Mouse (Mus musculus): ENCODE results near the gene Ulk4.

The Ulk4 gene

DNA sequence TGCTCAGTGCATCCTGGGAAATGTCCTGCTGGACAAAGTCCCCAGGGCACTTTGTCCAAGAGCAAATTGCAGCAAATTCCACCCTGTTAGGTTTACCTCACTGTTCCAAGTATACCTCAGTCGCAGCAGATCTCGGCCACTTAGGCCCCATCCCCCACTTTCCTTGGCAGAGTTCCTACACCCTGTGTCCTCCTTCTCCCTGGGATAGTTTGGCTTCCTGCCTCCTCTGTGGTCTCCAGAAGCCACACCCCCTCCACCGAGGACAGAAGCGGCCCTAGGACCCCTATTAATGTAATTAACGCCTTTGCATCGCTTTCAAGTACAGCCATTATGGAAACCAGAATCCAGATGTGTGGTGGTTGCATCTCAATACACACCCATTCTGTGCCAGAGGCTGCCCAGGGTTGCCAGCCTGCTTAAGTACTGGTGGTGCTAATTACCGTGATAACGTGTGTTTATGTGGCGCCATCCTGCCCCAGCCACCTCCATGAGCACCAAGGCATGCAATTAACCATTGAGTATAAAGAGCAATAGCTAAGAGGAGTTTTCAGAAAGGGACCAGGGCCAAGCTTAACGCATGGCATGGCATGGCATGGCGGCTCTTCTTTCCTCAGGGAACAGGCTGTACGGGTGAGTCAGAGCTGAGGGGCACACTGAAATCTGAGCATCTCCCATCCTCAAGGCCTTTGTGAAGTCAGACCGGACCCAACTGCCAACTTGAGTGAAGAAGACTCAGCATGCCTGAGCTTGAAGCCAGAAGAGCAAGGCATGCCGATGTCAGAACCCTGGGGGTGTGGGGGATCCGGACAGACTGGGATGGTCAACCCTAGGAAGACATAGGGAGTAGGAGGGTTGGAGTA, 275.1 kb downstream of the Ulk4 start:
- POLR2A ChIA-PET = interaction anchor here in 2 of 4 experiments (1.0 to 4.2 kb wide), 4 partner anchors 9 to 64 kb away, joined by 3 to 12 read pairs (median 4); no protein-coding TSS in a partner anchor
- CTCF ChIA-PET = interaction anchor here in 2 of 4 experiments (0.6 to 1.0 kb wide), 2 partner anchors 215 to 460 kb away, joined by 3 to 4 read pairs; no protein-coding TSS in a partner anchor

- ChIA-PET POLR2A (interaction anchor here in 1 of 4 experiments (1.0 to 4.2 kb wide), 2 partner anchors 8 to 10 kb away, joined by 3 to 12 read pairs; no protein-coding TSS in a partner anchor), CTCF (no interaction called here)
Measured at GRCm38 (mm10) chr9:121000641-121001320, 276.2 kb downstream of the Ulk4 start.

- ChIA-PET POLR2A (no interaction called here), CTCF (no interaction called here)
Measured at GRCm38 (mm10) chr9:120998696-120999095, 278.3 kb downstream of the Ulk4 start.

- POLR2A ChIA-PET = interaction anchor here in 1 of 4 experiments (0.6 to 2.9 kb wide), 2 partner anchors 8 to 305 kb away, joined by 3 to 12 read pairs; no protein-coding TSS in a partner anchor
- CTCF ChIA-PET = interaction anchor here in 1 of 4 experiments (0.9 kb wide), 1 partner anchor 412 kb away, joined by 4 read pairs; no protein-coding TSS in a partner anchor
Measured at GRCm38 (mm10) chr9:120994223-120995155, 282.5 kb downstream of the Ulk4 start.

GRCm38 (mm10) chr9:120993004-120993403, 284.0 kb downstream of the Ulk4 start:
- ChIA-PET CTCF (interaction anchor here in 3 of 4 experiments (0.6 to 1.3 kb wide), 5 partner anchors 78 to 935 kb away, joined by 3 to 12 read pairs (median 4); no protein-coding TSS in a partner anchor), POLR2A (interaction anchor here in 2 of 4 experiments (1.0 to 2.9 kb wide), 2 partner anchors 10 to 16 kb away, joined by 3 to 12 read pairs; no protein-coding TSS in a partner anchor)

DNA sequence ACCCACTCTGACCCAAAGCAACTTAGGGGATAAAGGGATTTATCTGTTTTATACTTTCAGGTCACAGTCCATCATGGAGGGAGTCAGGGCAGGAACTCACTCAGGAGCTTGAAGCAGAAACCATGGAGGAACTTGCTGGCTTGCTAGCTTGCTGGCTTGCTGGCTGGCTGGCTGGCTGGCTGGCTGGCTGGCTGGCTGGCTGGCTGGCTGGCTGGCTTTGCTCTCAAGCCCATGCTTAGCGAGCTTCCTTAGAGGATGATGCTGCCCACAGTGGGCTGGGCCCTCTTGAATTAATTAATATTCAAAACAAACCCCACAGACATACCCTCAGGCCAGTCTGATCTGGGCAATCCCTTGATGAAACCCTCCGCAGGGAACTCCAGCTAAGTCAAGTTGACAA, 285.2 kb downstream of the Ulk4 start:
- CTCF ChIA-PET = no interaction called here
- POLR2A ChIA-PET = interaction anchor here in 3 of 4 experiments (0.6 to 2.9 kb wide), 3 partner anchors 11 to 68 kb away, joined by 3 to 12 read pairs (median 3); no protein-coding TSS in a partner anchor

- POLR2A ChIA-PET = interaction anchor here in 3 of 4 experiments (0.6 to 1.2 kb wide), 3 partner anchors 55 to 414 kb away, joined by 3 to 5 read pairs (median 3); no protein-coding TSS in a partner anchor
- CTCF ChIA-PET = interaction anchor here in 1 of 4 experiments (0.5 kb wide), 1 partner anchor 565 kb away, joined by 3 read pairs; no protein-coding TSS in a partner anchor
Measured at GRCm38 (mm10) chr9:120989806-120990700, 286.9 kb downstream of the Ulk4 start.

GRCm38 (mm10) chr9:120988088-120988487, 288.9 kb downstream of the Ulk4 start:
- ChIA-PET POLR2A (interaction anchor here in 1 of 4 experiments (0.9 kb wide), 1 partner anchor 50 kb away, joined by 3 read pairs; no protein-coding TSS in a partner anchor), CTCF (no interaction called here)

DNA sequence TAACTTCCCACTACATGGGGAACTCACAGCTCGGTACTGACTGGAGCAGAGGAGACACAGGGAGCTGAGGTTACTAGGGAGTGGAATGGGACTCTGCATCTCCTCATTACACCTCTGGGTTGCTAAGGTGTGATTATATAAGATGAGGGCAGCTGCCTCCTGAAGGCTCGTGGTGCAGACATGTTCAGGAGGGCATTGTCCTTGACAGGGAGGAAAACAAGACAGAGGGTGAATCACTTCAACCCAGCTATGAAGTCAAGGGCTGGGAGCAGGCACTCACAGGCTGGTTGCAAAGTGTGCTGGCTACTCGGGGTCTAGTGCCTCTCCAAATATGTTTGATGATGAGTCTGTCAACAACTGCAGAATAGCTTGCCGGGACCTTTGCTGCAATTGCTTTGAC, 290.0 kb downstream of the Ulk4 start:
- CTCF ChIA-PET = interaction anchor here in 1 of 4 experiments (0.5 kb wide), 1 partner anchor 427 kb away, joined by 3 read pairs; no protein-coding TSS in a partner anchor
- POLR2A ChIA-PET = no interaction called here

DNA sequence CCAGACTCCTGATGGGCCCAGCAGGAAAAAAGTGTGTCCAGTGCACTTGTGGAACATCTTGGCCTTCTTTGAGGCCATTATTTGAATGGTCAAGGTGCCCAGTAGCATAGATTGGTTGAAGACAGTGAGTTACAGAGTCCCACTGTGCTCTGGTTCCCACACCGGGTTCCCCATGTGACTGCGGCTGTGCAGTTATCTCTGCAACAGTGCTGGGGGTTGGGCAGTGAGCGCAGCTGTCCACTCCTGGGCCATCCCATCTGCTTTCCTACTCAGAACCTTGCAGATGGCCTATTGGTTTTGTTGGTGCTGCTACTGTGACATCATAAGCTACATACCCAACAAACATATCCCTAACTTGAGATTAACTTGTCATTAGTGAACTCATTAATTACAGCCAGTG, 290.7 kb downstream of the Ulk4 start:
- ChIA-PET POLR2A (no interaction called here), CTCF (no interaction called here)

DNA sequence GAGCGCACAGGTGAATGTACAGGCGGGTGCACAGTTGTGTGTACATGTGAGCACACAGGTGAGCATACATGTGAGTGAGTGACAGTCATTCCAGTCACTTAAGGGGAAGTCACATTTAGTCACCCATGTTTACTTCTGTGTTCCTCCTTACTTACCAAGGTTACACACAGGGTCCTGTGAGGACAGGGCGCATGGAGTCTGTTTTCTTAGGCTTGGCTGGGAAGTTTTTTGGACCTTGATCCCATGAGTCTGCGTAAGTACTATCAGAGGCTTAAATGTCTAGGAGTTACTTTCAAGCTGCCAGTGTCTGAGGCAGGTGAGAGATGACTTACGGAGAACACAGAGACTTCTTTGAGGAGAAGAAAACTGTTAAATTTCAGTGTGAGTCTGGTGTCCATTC, 291.5 kb downstream of the Ulk4 start:
- POLR2A ChIA-PET = no interaction called here
- CTCF ChIA-PET = no interaction called here

DNA sequence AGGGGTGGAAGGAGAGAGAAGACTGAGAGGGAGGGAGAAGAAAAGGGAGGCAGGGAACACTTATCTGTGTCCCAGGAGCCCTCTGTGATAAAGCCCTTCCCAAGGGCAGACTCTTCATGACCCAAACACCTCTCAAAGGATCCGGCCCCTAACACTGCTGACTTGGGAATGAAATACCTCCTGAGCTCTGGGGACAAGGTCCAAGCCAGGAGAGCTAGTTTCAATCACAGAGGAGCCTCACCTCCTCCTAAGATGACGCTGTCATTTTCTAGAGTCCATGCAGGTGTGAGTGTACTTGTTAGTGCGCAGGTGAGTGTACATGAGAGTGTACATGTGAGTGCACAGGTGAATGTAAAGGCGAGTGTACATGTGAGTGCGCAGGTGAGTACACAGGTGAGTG, 292.0 kb downstream of the Ulk4 start:
- POLR2A ChIA-PET = interaction anchor here in 1 of 4 experiments (0.9 kb wide), 1 partner anchor 10 kb away, joined by 3 read pairs; no protein-coding TSS in a partner anchor
- CTCF ChIA-PET = no interaction called here

- CTCF ChIA-PET = interaction anchor here in 1 of 4 experiments (0.6 kb wide), 1 partner anchor 330 kb away, joined by 10 read pairs; no protein-coding TSS in a partner anchor
Measured at GRCm38 (mm10) chr9:120984509-120984908, 292.5 kb downstream of the Ulk4 start.

GRCm38 (mm10) chr9:120983849-120984248, 293.1 kb downstream of the Ulk4 start:
- ChIA-PET CTCF (interaction anchor here in 1 of 4 experiments (0.6 kb wide), 2 partner anchors 329 to 392 kb away, joined by 3 to 10 read pairs; no protein-coding TSS in a partner anchor), POLR2A (no interaction called here)

More at GRCm38 (mm10) chr9:120984509-120984908, 292.5 kb downstream of the Ulk4 start:
- POLR2A ChIA-PET = interaction anchor here in 1 of 4 experiments (0.9 kb wide), 1 partner anchor 9 kb away, joined by 3 read pairs; no protein-coding TSS in a partner anchor

DNA sequence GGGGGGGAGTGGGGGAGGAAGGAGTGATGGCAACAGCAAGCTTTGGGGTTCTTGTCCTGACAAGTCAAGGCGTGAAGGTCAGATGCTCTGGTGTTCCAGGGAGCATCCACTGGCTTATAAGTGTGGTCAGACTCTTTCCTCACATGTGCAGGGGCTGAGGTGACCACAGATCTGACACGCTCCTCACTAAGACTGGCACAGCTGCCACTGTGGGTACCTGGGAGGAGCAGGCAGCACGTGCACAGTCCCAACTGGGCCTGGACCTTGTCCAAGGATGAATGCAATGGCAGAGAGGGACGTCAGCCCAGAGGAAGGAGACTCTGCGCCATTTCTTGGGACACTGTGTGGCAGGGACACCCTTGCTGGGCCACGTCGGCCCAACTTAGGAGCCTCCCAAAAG, 295.2 kb downstream of the Ulk4 start:
- ChIA-PET CTCF (no interaction called here), POLR2A (interaction anchor here in 1 of 4 experiments (0.6 to 1.3 kb wide), 3 partner anchors 203 to 1653 kb away, joined by 3 to 4 read pairs (median 3); no protein-coding TSS in a partner anchor)

DNA sequence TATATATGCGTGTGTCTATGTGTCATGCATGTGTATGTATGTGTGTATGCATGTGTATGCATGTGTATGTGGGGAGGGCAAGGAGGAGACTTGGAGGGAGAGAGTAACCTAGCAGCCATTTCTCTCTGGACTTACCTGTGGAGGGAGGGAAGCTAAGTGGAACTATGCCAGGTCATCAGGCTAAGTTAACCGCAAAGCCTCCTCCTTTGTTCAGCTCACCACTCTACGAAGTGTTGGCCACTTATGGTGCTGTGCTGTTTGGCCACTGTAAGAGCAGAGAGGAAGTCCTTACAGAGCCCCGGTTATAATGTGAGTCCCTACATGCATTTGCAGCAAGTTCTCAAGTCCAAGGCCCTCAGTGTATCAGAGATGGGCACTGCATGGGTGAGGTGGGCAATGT, 300.1 kb downstream of the Ulk4 start:
- ChIA-PET POLR2A (no interaction called here), CTCF (no interaction called here)

GRCm38 (mm10) chr9:120976158-120976557, 300.8 kb downstream of the Ulk4 start:
- POLR2A ChIA-PET = interaction anchor here in 1 of 4 experiments (0.8 kb wide), 1 partner anchor 26 kb away, joined by 3 read pairs; no protein-coding TSS in a partner anchor

More at GRCm38 (mm10) chr9:120976158-120976557, 300.8 kb downstream of the Ulk4 start:
- CTCF ChIA-PET = no interaction called here

Measured in embryonic stem cell, embryonic (primary cell).